Comparison of ENCODE assay signal across 10 mouse cellular contexts in genomic region chr9:106269879-106270278, GRCm38 (mm10). TPM values are rescaled to one million over a fixed set of nuclear protein-coding genes. Genes with fewer than 3 reads are reported as not detected.
DNase-seq lines count a peak whose midpoint lies in the region; ATAC-seq and TF ChIP-seq lines count a peak whose summit lies in the region.
"Had no signal": no experiment of that assay in that cellular context is flagged by ENCODE, and none has a peak within 500 bp of the region (broad histone marks: within the 10 kb centered on the region; RNA-seq: fewer than 3 reads in every experiment).

No protein-coding gene starts in this region.

- H3K9me3 ChIP-seq in lung, postnatal 0 days (ENCODE audit: low read length), result no peaks in the 10 kb centered on the region
- no peaks in the 10 kb centered on the region for H3K9me3 ChIP-seq in embryonic facial prominence, embryonic 14.5 days (ENCODE audit: control insufficient read depth, low read length)
- H3K9me3 ChIP-seq in intestine, embryonic 14.5 days (ENCODE audit: control insufficient read depth, low read length), result no peaks in the 10 kb centered on the region
- H3K9me3 ChIP-seq in neural tube, embryonic 15.5 days (replicated peaks), result no peaks in the 10 kb centered on the region
- H3K9me3 ChIP-seq: G1E had no signal

- no peaks in the 10 kb centered on the region for H3K27me3 ChIP-seq in lung, postnatal 0 days (replicated peaks; ENCODE audit: insufficient read depth, low read length)
- no peaks in the 10 kb centered on the region for H3K27me3 ChIP-seq in embryonic facial prominence, embryonic 14.5 days (replicated peaks; ENCODE audit: control insufficient read depth, insufficient read depth, low read length)
- no peaks in the 10 kb centered on the region for H3K27me3 ChIP-seq in intestine, embryonic 14.5 days (replicated peaks; ENCODE audit: control insufficient read depth, insufficient read depth, low read length)
- H3K27me3 ChIP-seq in neural tube, embryonic 15.5 days (replicated peaks), result no peaks in the 10 kb centered on the region

- no peak overlapping the region for H3K4me3 ChIP-seq in lung, postnatal 0 days (ENCODE audit: low read depth, low read length)
- H3K4me3 ChIP-seq in embryonic facial prominence, embryonic 14.5 days (ENCODE audit: low read depth, low read length), result no peak overlapping the region
- H3K4me3 ChIP-seq in intestine, embryonic 14.5 days (ENCODE audit: low read depth, low read length), result no peak overlapping the region
- no peak overlapping the region for H3K4me3 ChIP-seq in neural tube, embryonic 15.5 days (replicated peaks)

- no peak for TF ChIP-seq EP300 in lung, postnatal 0 days (IDR thresholded peaks at IDR 0.05)

- peaks cover 6% of the 10 kb centered on the region; the same call in 1 of the 2 replicates for H3K4me1 ChIP-seq in lung, postnatal 0 days (ENCODE audit: insufficient read depth, low read depth, low read length)
- H3K4me1 ChIP-seq in embryonic facial prominence, embryonic 14.5 days (ENCODE audit: control insufficient read depth, insufficient read depth, low read length), result no peaks in the 10 kb centered on the region
- peaks cover 21% of the 10 kb centered on the region for H3K4me1 ChIP-seq in intestine, embryonic 14.5 days (replicated peaks; ENCODE audit: control insufficient read depth, insufficient read depth, low read length)
- H3K4me1 ChIP-seq in neural tube, embryonic 15.5 days, result peaks cover 16% of the 10 kb centered on the region

- no peak overlapping the region for H3K27ac ChIP-seq in lung, postnatal 0 days (ENCODE audit: low read length)
- no peak overlapping the region for H3K27ac ChIP-seq in embryonic facial prominence, embryonic 14.5 days (replicated peaks; ENCODE audit: low read depth, low read length)
- H3K27ac ChIP-seq in intestine, embryonic 14.5 days (ENCODE audit: low read depth), result 0 out of 2 replicates have a peak overlapping the region, but pooled peaks have one; percentile 5
- H3K27ac ChIP-seq in neural tube, embryonic 15.5 days (replicated peaks), result peak overlapping the region; percentile 73

- no peak overlapping the region for H3K4me2 ChIP-seq in lung, postnatal 0 days (replicated peaks; ENCODE audit: low read depth, low read length)
- no peak overlapping the region for H3K4me2 ChIP-seq in embryonic facial prominence, embryonic 14.5 days (ENCODE audit: low read depth, low read length)
- no peak overlapping the region for H3K4me2 ChIP-seq in intestine, embryonic 14.5 days (ENCODE audit: low read length)
- H3K4me2 ChIP-seq in neural tube, embryonic 15.5 days, result no peak overlapping the region

- peak; percentile 57 for DNase-seq in lung, postnatal 0 days (ENCODE audit: low spot score)
- no peak for DNase-seq in lung, postnatal 10 days
- peak; percentile 30 for DNase-seq in embryonic facial prominence, embryonic 14.5 days (ENCODE audit: low spot score)
- no peak for DNase-seq in intestine, embryonic 14.5 days (ENCODE audit: low spot score)
- DNase-seq in urinary bladder, postnatal 14 days (ENCODE audit: low spot score), result no peak
- no peak for DNase-seq in left cerebral cortex, adult 11 months (ENCODE audit: low spot score)
- no peak for DNase-seq in urinary bladder, postnatal 36 days (ENCODE audit: low spot score in 2 of 2)
- DNase-seq: kidney, adult 11 months had no signal

- no peak for ATAC-seq in lung, postnatal 0 days
- 0 out of 2 replicates have a peak, but pooled peaks have one; percentile 31 for ATAC-seq in embryonic facial prominence, embryonic 14.5 days (ENCODE audit: low read depth)
- ATAC-seq in intestine, embryonic 14.5 days (replicated peaks; ENCODE audit: low FRiP score, low TSS enrichment, low read depth), result peak; percentile 71
- ATAC-seq in neural tube, embryonic 15.5 days (ENCODE audit: low FRiP score), result peak; percentile 72; the same call in 1 of the 2 replicates

- 21% methylated on average over 2 of the region's 2 CpGs for WGBS in lung, postnatal 0 days
- 38% methylated on average over 2 of the region's 2 CpGs for WGBS in embryonic facial prominence, embryonic 14.5 days
- WGBS in intestine, embryonic 14.5 days, result 8% methylated on average over 2 of the region's 2 CpGs
- WGBS in neural tube, embryonic 15.5 days, result 9% methylated on average over 2 of the region's 2 CpGs

- no peak for TF ChIP-seq CTCF in lung, postnatal 0 days (IDR thresholded peaks at IDR 0.05)

- no peak overlapping the region for H3K9ac ChIP-seq in lung, postnatal 0 days (replicated peaks; ENCODE audit: low read depth)
- H3K9ac ChIP-seq in embryonic facial prominence, embryonic 14.5 days (ENCODE audit: low read depth, low read length), result no peak overlapping the region
- no peak overlapping the region for H3K9ac ChIP-seq in intestine, embryonic 14.5 days (ENCODE audit: low read length)
- H3K9ac ChIP-seq in neural tube, embryonic 15.5 days (replicated peaks), result 0 out of 2 replicates have a peak overlapping the region, but pooled peaks have one; percentile 0

- H3K36me3 ChIP-seq in lung, postnatal 0 days (ENCODE audit: insufficient read depth, low read length), result no peaks in the 10 kb centered on the region
- H3K36me3 ChIP-seq in embryonic facial prominence, embryonic 14.5 days (ENCODE audit: control insufficient read depth, insufficient read depth, low read length), result no peaks in the 10 kb centered on the region
- no peaks in the 10 kb centered on the region for H3K36me3 ChIP-seq in intestine, embryonic 14.5 days (ENCODE audit: control insufficient read depth, insufficient read depth, low read length)
- H3K36me3 ChIP-seq in neural tube, embryonic 15.5 days, result no peaks in the 10 kb centered on the region
- H3K36me3 ChIP-seq: G1E had no signal

RNA-seq across cellular contexts. Expression of gene Poc1a, which starts 11.0 kb away (rescaled TPM):
- 9.7 and 9.9 TPM in 2 replicates for polyA plus RNA-seq in lung, postnatal 0 days (2015; fragmentation: Nextera tagmentation; extraction: Ambion mirVana)
- polyA plus RNA-seq in embryonic facial prominence, embryonic 14.5 days (2014; fragmentation: Nextera tagmentation; extraction: Ambion mirVana), result 16.6 and 21.5 TPM in 2 replicates
- 29.1 and 29.6 TPM in 2 replicates for polyA plus RNA-seq in intestine, embryonic 14.5 days (2014; fragmentation: Nextera tagmentation; extraction: Ambion mirVana)
- polyA plus RNA-seq in neural tube, embryonic 15.5 days (2015; fragmentation: Nextera tagmentation; extraction: Ambion mirVana), result 7.0 and 13.3 TPM in 2 replicates

RNA-seq across cellular contexts. Expression of gene Alas1, which starts 21.4 kb away (rescaled TPM):
- 292 and 310 TPM in 2 replicates for polyA plus RNA-seq in lung, postnatal 0 days (2015; fragmentation: Nextera tagmentation; extraction: Ambion mirVana)
- 94.8 and 102 TPM in 2 replicates for polyA plus RNA-seq in embryonic facial prominence, embryonic 14.5 days (2014; fragmentation: Nextera tagmentation; extraction: Ambion mirVana)
- polyA plus RNA-seq in intestine, embryonic 14.5 days (2014; fragmentation: Nextera tagmentation; extraction: Ambion mirVana), result 102 and 109 TPM in 2 replicates
- polyA plus RNA-seq in neural tube, embryonic 15.5 days (2015; fragmentation: Nextera tagmentation; extraction: Ambion mirVana), result 105 and 107 TPM in 2 replicates

RNA-seq across cellular contexts. Expression of gene Tlr9, which starts 47.5 kb away (rescaled TPM):
- 0.12 and 0.15 TPM in 2 replicates for polyA plus RNA-seq in lung, postnatal 0 days (2015; fragmentation: Nextera tagmentation; extraction: Ambion mirVana)
- polyA plus RNA-seq in embryonic facial prominence, embryonic 14.5 days (2014; fragmentation: Nextera tagmentation; extraction: Ambion mirVana), result 0.05 and 0.07 TPM in 2 replicates
- polyA plus RNA-seq in intestine, embryonic 14.5 days (2014; fragmentation: Nextera tagmentation; extraction: Ambion mirVana), result 0.08 TPM in 1 of 2 replicates, not detected in the other
- 0.05 TPM in 1 of 2 replicates, not detected in the other for polyA plus RNA-seq in neural tube, embryonic 15.5 days (2015; fragmentation: Nextera tagmentation; extraction: Ambion mirVana)
- polyA plus RNA-seq: G1E had no signal

Comparison
In these comparisons a context has a peak if more than half of its experiments do, and no peak if none do; other contexts are left out.
1. DNase-seq: peak in lung, postnatal 0 days (single experiment) and embryonic facial prominence, embryonic 14.5 days (single experiment); none in lung, postnatal 10 days (single experiment), intestine, embryonic 14.5 days (single experiment), urinary bladder, postnatal 14 days (single experiment), left cerebral cortex, adult 11 months (single experiment) and urinary bladder, postnatal 36 days (0 of 2).
2. H3K27ac ChIP-seq: peak in intestine, embryonic 14.5 days (single experiment) and neural tube, embryonic 15.5 days (single experiment); none in lung, postnatal 0 days (single experiment) and embryonic facial prominence, embryonic 14.5 days (single experiment).